Mouse (Mus musculus) erythroblast, embryonic 14.5 days (primary cell): ENCODE data around the gene Tpra1. TPM values are rescaled to one million over a fixed set of nuclear protein-coding genes. Genes with fewer than 3 reads are reported as not detected.

Experiments used
- H3K27me3 ChIP-seq: 2 replicates; pipeline ENCODE4 v1.6.1; 2012; ENCODE audit warnings: inconsistent platforms; ENCODE audit not compliant: control insufficient read depth
- H3K36me3 ChIP-seq: 2 replicates; pipeline ENCODE4 v1.6.1; 2012; ENCODE audit warnings: mild to moderate bottlenecking, inconsistent platforms; ENCODE audit not compliant: control insufficient read depth
- H3K4me1 ChIP-seq: 2 replicates; pipeline ENCODE4 v1.6.1; 2012; ENCODE audit warnings: inconsistent platforms; ENCODE audit not compliant: control insufficient read depth
- H3K4me3 ChIP-seq: replicated peaks from 2 replicates; pipeline ENCODE3; 2012; ENCODE audit warnings: moderate library complexity, mild to moderate bottlenecking, inconsistent platforms
- H3K9me3 ChIP-seq: 2 replicates; pipeline ENCODE4 v1.6.1; 2012; ENCODE audit warnings: low read length, inconsistent platforms, mixed read lengths; ENCODE audit not compliant: control insufficient read depth
- GATA1 ChIP-seq: IDR thresholded peaks from 2 replicates; pipeline ENCODE4 v1.6.1; 2012; ENCODE audit warnings: low read length, inconsistent platforms, mixed read lengths
- TAL1 ChIP-seq: IDR thresholded peaks from 3 replicates; pipeline ENCODE4 v1.6.1; 2012; ENCODE audit warnings: low read length, inconsistent platforms, mixed read lengths
- polyA plus RNA-seq: library from polyadenylated mRNA; stranded (reverse); fragments of >175 nt; gene quantifications from 2 replicates; pipeline ENCODE4 v1.2.3, GENCODE M21; 2012

Tpra1 gene
- polyA plus RNA-seq, 1 experiment = 40.0 TPM

DNA sequence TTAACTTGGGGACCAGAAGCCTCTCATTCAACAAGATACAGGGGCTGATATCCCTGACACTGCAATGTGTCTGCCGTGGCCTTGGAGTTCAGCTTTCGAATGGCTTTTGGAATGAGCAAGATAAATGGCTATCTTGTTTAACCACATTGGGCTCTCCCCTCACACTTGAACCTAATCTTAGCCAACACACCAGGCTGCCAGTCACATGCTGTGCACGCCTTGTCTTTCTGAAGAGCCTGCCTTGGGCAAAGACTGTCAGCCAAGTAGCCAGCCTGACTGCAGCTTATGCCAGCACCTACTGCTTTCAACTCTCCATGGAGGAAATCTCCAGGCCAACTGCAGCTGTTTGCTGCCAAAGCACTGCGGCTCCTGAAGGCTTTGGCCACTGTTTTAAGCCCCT, 13.5 kb downstream of the Tpra1 start:
- TF ChIP-seq GATA1 (peak; percentile 98), TAL1 (peak; percentile 99)
- Histone ChIP-seq H3K4me3 (peak overlapping the region; percentile 62), H3K4me1 (peaks cover 81% of the 10 kb centered on the region)

DNA sequence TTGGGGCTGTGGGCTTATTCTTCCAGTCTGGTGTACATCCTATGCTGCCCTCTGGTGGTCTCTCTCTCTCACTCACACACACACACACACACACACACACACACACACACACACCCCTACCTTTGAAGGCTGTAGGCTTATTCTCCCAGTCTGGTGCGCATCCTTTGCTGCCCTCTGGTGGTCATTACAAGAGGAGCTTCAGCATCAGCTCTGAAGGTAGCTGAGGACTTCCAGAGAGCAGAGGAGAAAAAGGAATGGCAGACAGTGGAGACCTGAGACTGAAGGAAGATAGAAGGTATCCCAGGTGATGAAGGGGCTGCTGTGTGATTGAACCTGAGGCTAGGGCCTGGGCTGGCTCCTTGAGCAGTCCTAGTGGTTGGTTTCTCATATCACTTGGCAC, 14.1 kb downstream of the Tpra1 start:
- peak overlapping the region; percentile 62 for H3K4me3 ChIP-seq

More for the DNA sequence above, 13.5 kb downstream of the Tpra1 start:
- Histone ChIP-seq H3K36me3 (peaks cover 54% of the 10 kb centered on the region), H3K9me3 (peaks cover 6% of the 10 kb centered on the region; the same call in 1 of the 2 replicates), H3K27me3 (peaks cover 4% of the 10 kb centered on the region; the same call in 1 of the 2 replicates)

DNA sequence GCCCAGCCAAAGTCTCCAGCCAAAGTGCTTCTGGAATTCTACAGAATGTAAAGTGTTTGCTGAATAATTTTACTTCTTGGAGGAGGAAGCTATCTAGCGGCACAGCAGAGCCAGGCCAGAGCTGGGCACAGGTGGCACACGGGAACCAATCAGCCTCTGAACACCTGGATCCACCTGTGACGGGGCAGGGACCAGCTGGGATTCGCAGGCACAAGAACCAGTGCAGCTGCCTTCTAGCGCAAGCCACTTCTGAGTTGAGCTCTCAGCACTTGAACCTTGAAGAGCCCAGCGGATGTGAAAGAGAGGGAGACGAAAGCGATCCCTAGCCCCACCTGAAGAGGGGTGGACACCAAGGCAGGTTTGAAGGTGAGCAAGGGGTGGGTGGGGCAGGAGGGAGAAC, 16.8 kb downstream of the Tpra1 start:
- no peak overlapping the region for H3K4me3 ChIP-seq
- peaks cover 52% of the 10 kb centered on the region for H3K4me1 ChIP-seq
- peaks cover 6% of the 10 kb centered on the region; the same call in 1 of the 2 replicates for H3K9me3 ChIP-seq
- TF ChIP-seq TAL1 (no peak), GATA1 (no peak)
- H3K27me3 ChIP-seq = peaks cover 4% of the 10 kb centered on the region; the same call in 1 of the 2 replicates
- H3K36me3 ChIP-seq = peaks cover 21% of the 10 kb centered on the region

More for the DNA sequence above, 14.1 kb downstream of the Tpra1 start:
- TF ChIP-seq TAL1 (no peak), GATA1 (no peak)
- H3K4me1 ChIP-seq = peaks cover 75% of the 10 kb centered on the region
- peaks cover 47% of the 10 kb centered on the region for H3K36me3 ChIP-seq
- H3K9me3 ChIP-seq = peaks cover 6% of the 10 kb centered on the region; the same call in 1 of the 2 replicates
- peaks cover 4% of the 10 kb centered on the region; the same call in 1 of the 2 replicates for H3K27me3 ChIP-seq

DNA sequence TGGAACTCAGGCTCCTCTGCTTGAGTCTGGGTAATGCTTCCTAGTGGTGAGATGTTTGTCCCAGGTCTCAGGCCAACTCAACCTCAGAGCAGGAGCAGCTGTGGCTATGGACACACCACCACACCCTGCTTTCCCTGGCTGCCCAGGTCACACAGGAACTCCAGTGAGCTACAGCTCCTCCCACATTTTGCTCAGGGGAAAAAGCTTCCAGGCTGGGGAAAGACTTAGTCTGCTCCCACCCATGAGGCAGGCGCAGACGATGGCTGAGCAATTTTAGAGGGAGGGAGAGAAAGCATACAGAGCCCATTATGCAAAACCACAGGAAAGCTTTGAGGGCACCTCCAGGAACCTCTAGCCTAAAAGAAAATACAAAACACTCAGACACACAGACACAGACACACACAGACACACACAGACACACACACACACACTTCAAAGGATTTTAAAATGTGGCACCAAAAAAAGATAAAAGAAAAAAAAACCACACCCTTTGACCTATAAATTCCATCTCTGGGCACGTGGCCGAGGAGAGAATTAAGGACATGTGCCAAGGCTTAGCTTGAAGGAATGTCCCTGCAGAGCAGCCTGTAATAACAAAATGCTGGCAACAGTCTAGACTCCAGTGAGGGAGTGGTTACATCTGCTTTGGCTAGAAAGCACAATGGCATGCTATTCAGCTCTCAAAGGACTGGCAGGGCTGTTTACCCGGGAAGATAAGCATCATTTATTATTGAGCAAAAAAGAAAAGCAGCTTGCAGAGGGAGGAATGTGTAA, 22.6 kb downstream of the Tpra1 start:
- H3K4me1 ChIP-seq = peaks cover 10% of the 10 kb centered on the region
- H3K9me3 ChIP-seq = no peaks in the 10 kb centered on the region

DNA sequence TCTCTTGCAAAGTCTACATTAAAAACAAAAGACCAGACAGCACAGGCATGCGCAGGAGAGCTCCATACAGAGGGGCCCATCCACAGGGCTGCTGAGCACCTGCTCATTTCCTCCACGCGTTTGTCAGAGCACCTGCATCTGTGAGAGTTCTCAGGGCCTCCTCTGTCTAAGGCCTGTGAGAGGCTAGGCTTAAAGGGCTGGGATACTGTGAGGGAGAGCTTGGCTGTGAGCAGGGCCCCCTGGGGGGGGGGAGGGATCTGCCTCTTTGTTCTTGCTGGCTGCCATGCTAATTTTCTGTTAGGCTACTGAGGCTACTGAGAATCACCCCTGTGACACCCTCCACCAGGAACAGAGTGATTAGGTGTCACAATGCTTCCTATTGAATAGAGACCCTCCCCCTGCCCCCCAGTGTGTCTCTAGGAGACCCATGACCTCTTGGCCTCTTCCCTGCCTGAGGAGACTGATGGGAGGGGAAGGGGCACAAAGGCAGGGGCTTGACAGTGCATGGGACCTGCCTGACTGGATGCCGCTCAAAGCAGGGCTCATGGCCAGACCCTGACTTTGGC, 23.7 kb downstream of the Tpra1 start:
- TF ChIP-seq GATA1 (no peak), TAL1 (no peak)
- H3K9me3 ChIP-seq = no peaks in the 10 kb centered on the region
- no peaks in the 10 kb centered on the region for H3K27me3 ChIP-seq
- H3K36me3 ChIP-seq = no peaks in the 10 kb centered on the region
- no peak overlapping the region for H3K4me3 ChIP-seq
- H3K4me1 ChIP-seq = peaks cover 7% of the 10 kb centered on the region

More for the DNA sequence above, 22.6 kb downstream of the Tpra1 start:
- TF ChIP-seq TAL1 (no peak), GATA1 (no peak)
- H3K27me3 ChIP-seq = no peaks in the 10 kb centered on the region
- H3K36me3 ChIP-seq = no peaks in the 10 kb centered on the region
- no peak overlapping the region for H3K4me3 ChIP-seq

DNA sequence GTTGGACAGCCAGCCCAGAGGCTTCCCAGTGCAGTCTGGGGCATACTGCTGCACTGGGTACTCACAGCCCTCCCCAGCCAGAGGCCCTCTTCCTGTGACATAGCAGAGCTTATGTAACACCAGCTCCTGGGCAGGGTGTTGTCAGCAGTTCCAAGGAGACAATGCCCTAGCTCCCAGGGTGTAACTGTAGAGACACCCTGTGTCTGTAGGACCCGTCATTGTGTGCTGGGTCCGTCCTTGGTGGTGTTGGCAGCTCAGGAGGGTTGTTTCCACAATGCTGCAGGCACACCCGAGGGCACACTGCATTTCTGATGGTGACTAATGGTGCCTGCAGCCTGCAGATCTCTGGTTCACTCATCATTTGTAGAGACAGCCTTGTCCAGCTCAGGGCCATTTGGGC, 24.8 kb downstream of the Tpra1 start:
- Histone ChIP-seq H3K4me3 (no peak overlapping the region), H3K9me3 (no peaks in the 10 kb centered on the region), H3K27me3 (no peaks in the 10 kb centered on the region), H3K4me1 (peaks cover 7% of the 10 kb centered on the region), H3K36me3 (no peaks in the 10 kb centered on the region)
- TF ChIP-seq TAL1 (no peak), GATA1 (no peak)

DNA sequence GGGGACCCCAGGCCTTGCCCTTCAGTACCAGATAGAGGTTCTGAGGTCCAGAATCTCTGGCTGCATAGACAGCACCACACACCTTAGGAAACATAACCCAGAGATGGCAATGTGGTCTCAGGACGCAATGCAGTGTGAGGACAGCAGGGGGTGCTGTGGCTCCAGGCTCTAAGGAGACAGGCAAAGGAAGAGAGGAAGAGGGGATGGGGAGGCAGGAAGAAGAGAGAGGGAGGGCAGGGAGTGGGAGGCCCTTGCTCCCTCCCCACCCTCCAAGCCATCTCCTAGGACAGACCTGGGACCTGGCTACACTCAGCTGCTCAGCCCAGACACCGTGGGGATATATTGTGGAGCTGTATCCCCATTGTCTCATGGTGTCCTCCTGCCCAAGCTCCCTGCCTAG, 25.5 kb downstream of the Tpra1 start:
- Histone ChIP-seq H3K27me3 (no peaks in the 10 kb centered on the region), H3K4me1 (peaks cover 7% of the 10 kb centered on the region), H3K36me3 (no peaks in the 10 kb centered on the region), H3K9me3 (no peaks in the 10 kb centered on the region), H3K4me3 (no peak overlapping the region)
- TF ChIP-seq GATA1 = no peak
- TF ChIP-seq TAL1 = no peak

DNA sequence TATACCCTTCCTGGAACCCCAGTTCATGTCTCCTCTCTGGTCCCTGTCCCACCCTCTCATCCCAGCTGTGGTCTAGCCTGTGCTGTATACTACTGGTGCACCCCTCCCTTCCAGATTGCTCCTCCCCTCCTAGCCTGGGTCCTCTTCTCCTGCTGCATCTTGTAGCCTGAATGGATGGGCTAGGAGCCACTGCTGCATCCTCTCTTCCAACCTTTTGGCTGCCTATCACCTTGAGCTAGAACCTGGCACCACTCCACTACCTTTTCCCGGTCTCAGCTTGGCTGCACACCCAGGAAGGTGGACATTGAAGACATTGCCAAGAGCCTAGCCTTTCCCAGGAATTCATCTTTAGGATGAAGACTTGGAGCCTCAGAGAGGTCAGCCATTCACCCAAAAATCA, 26.0 kb downstream of the Tpra1 start:
- Histone ChIP-seq H3K27me3 (no peaks in the 10 kb centered on the region), H3K9me3 (no peaks in the 10 kb centered on the region), H3K4me3 (no peak overlapping the region), H3K4me1 (peaks cover 7% of the 10 kb centered on the region), H3K36me3 (no peaks in the 10 kb centered on the region)
- no peak for TF ChIP-seq TAL1
- TF ChIP-seq GATA1 = no peak

DNA sequence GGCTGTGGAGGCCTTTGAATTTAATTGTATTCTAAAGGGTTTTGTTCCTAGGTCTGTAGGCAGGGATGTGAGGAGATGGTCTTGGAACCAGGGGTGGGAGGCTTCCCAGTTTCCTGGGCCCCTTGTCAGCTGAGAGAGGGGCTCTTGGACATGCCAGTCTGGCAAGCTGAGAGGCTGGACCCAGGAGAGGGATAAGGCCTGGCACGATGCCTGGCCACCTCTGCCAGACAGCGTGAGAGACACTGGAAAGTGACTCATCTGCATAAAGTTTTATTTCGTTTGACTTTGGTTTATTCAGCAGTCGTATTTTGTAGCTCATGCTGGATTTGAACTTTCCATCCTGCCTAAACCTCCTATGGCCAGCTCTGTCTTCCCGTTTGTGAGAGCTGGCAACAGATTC, 26.5 kb downstream of the Tpra1 start:
- no peak for TF ChIP-seq TAL1
- no peak for TF ChIP-seq GATA1
- H3K36me3 ChIP-seq = no peaks in the 10 kb centered on the region
- H3K27me3 ChIP-seq = 0 out of 2 replicates have a peak, but pooled peaks cover 2% of the 10 kb centered on the region
- H3K4me3 ChIP-seq = no peak overlapping the region
- H3K4me1 ChIP-seq = peaks cover 7% of the 10 kb centered on the region
- H3K9me3 ChIP-seq = no peaks in the 10 kb centered on the region
